Mouse (Mus musculus) C2C12 (cell line): ENCODE measurements around the gene Ssbp2.

Source experiments
- CTCF ChIP-seq: IDR thresholded peaks from one replicate; pipeline ENCODE4 v1.5.1; 2011; ENCODE audit not compliant: control insufficient read depth, insufficient read depth, insufficient read length
- FOSL1 ChIP-seq: IDR thresholded peaks from one replicate; pipeline ENCODE4 v1.8.0; 2011; ENCODE audit warnings: mild to moderate bottlenecking, low read length; ENCODE audit not compliant: poor library complexity, insufficient read depth, severe bottlenecking
- MAX ChIP-seq: IDR thresholded peaks from one replicate; pipeline ENCODE4 v1.6.1; 2011; ENCODE audit warnings: mild to moderate bottlenecking, control low read depth
- MYOD1 ChIP-seq: IDR thresholded peaks from one replicate; pipeline ENCODE4 v1.6.1; 2011; ENCODE audit warnings: low read depth; ENCODE audit not compliant: control insufficient read depth, insufficient read length
- MYOG ChIP-seq: IDR thresholded peaks from one replicate; pipeline ENCODE4 v1.6.1; 2011; ENCODE audit not compliant: control insufficient read depth, insufficient read length; ENCODE audit errors: extremely low read depth
- USF1 ChIP-seq: IDR thresholded peaks from one replicate; pipeline ENCODE4 v1.6.1; 2011; ENCODE audit warnings: low read depth, mild to moderate bottlenecking, control low read depth, moderate library complexity

GRCm38 (mm10) chr13:91661068-91661795, 201.1 kb downstream of the Ssbp2 start:
- TF ChIP-seq MAX = no peak
- TF ChIP-seq CTCF = no peak
- no peak for TF ChIP-seq FOSL1
- TF ChIP-seq MYOD1 = no peak
- no peak for TF ChIP-seq USF1
- TF ChIP-seq MYOG = no peak
